Mouse (Mus musculus) lung, embryonic 14.5 days (tissue): ENCODE data around the gene Ndufb3. TPM values are rescaled to one million over a fixed set of nuclear protein-coding genes. Genes with fewer than 3 reads are reported as not detected.

ENCODE experiments used
- ATAC-seq: fragments of 200-750 bp; cut with Nextera tagmentation; 2 replicates; pipeline ENCODE4 v1.8.0; 2017; ENCODE audit warnings: mild to moderate bottlenecking, moderate TSS enrichment, moderate library complexity; ENCODE audit not compliant: insufficient read depth
- DNase-seq: peaks from one replicate; pipeline ENCODE4 v3.0.0-alpha.2; 2015
- H3K27ac ChIP-seq: fragments of 300-500 bp; sonication (generic); 2 replicates; pipeline ENCODE4 v1.5.1; 2014; ENCODE audit warnings: low read depth, mild to moderate bottlenecking, moderate library complexity
- H3K27me3 ChIP-seq: fragments of 300-500 bp; sonication (generic); 2 replicates; pipeline ENCODE4 v1.6.1; 2014; ENCODE audit warnings: low read length, control low read depth; ENCODE audit not compliant: insufficient read depth
- H3K36me3 ChIP-seq: fragments of 300-500 bp; sonication (generic); 2 replicates; pipeline ENCODE4 v1.6.1; 2014; ENCODE audit warnings: control low read depth; ENCODE audit not compliant: insufficient read depth
- H3K4me1 ChIP-seq: fragments of 300-500 bp; sonication (generic); 2 replicates; pipeline ENCODE4 v1.6.1; 2014; ENCODE audit warnings: antibody characterized with exemption, control low read depth; ENCODE audit not compliant: insufficient read depth
- H3K4me2 ChIP-seq: fragments of 300-500 bp; sonication (generic); 2 replicates; pipeline ENCODE4 v1.6.1; 2014; ENCODE audit warnings: mild to moderate bottlenecking
- H3K4me3 ChIP-seq: fragments of 300-500 bp; sonication (generic); 2 replicates; pipeline ENCODE4 v1.5.1; 2014; ENCODE audit warnings: low read depth, low read length
- H3K9ac ChIP-seq: fragments of 300-500 bp; sonication (generic); 2 replicates; pipeline ENCODE4 v1.6.1; 2014
- H3K9me3 ChIP-seq: fragments of 300-500 bp; sonication (generic); 2 replicates; pipeline ENCODE4 v1.6.1; 2016; ENCODE audit warnings: low read depth, low read length, control low read depth
- CTCF ChIP-seq: IDR thresholded peaks from 2 replicates; pipeline ENCODE4 v1.5.1; 2016; ENCODE audit warnings: antibody characterized with exemption, low read depth
- WGBS: fragments of 180-500 bp; shearing (Covaris S2); extraction: QIAGEN DNeasy Blood & Tissue Kit; methylation state at CpG from one replicate; pipeline ENCODE4 v1.1.7; 2014; 5-methylcytosine and 5-hydroxymethylcytosine counted together
- polyA plus RNA-seq: library from polyadenylated mRNA; unstranded; fragments of >200 nt; fragmentation: Nextera tagmentation; extraction: Ambion mirVana; gene quantifications from 2 replicates; pipeline ENCODE4 v1.2.1, GENCODE M21; 2014

The Ndufb3 gene
- polyA plus RNA-seq, 1 experiment from 2014 or later: 159 TPM

DNA sequence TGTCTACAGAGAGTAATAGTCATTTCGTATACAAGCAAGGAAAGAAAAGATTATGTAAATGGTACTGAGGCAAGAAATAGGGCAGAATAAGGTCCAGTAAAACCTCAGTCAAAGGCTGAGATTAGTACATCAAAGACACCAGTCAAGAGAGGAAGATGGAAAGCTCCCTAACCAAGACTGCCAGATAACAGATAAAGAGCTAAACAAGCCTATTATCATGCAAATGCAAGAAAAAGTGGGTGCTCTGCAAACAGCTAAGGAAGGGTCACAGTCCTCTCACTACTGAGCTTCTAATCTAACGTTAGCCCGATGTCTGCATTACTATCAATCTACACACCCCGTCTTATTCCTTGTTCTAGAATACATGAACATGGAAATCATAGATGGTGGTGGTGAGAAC lies 15.7 kb upstream of the Ndufb3 start:
- H3K36me3 ChIP-seq: no peaks in the 10 kb centered on the region
- 50% methylated on average over 4 of the region's 4 CpGs for WGBS
- H3K9me3 ChIP-seq: no peaks in the 10 kb centered on the region
- H3K27ac ChIP-seq: no peak overlapping the region
- no peaks in the 10 kb centered on the region for H3K27me3 ChIP-seq
- no peak overlapping the region for H3K9ac ChIP-seq
- DNase-seq (no peak), ATAC-seq (no peak)
- H3K4me3 ChIP-seq: no peak overlapping the region
- no peaks in the 10 kb centered on the region for H3K4me1 ChIP-seq
- no peak for TF ChIP-seq CTCF
- no peak overlapping the region for H3K4me2 ChIP-seq

DNA sequence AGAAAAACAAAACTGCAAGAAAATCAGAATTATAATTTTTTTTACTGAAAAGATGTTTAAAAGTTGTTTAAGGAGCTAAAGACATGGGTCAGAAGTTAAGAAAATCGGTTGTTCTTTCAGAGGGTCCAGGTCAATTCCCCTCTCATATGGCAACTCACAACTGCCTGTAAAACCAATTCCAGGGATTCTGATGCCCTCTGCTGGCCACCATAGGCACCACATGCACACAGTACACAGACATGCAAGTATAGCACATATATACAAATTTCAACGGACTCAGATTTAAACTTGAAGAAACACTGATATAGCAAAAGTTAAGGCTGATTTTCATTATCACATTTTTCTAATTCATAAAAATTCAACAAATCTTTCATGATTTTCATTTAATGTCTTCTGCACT lies 7.0 kb upstream of the Ndufb3 start:
- Histone ChIP-seq H3K9me3 (no peaks in the 10 kb centered on the region), H3K27ac (no peak overlapping the region), H3K9ac (no peak overlapping the region), H3K27me3 (no peaks in the 10 kb centered on the region), H3K4me3 (no peak overlapping the region), H3K4me2 (no peak overlapping the region), H3K4me1 (no peaks in the 10 kb centered on the region), H3K36me3 (no peaks in the 10 kb centered on the region)
- 86% methylated on average over 2 of the region's 2 CpGs for WGBS
- DNase-seq (peak; percentile 36), ATAC-seq (no peak)
- peak; percentile 47 for TF ChIP-seq CTCF

- no peak for ATAC-seq
- Histone ChIP-seq H3K4me2 (no peak overlapping the region), H3K9ac (no peak overlapping the region), H3K4me1 (no peaks in the 10 kb centered on the region; the same call in 1 of the 2 replicates), H3K27me3 (no peaks in the 10 kb centered on the region), H3K9me3 (no peaks in the 10 kb centered on the region), H3K27ac (no peak overlapping the region), H3K36me3 (no peaks in the 10 kb centered on the region), H3K4me3 (no peak overlapping the region)
- peak; percentile 11 for DNase-seq
- WGBS: 60% methylated on average over 1 of the region's 1 CpGs
- TF ChIP-seq CTCF: no peak
These were observed 3.6 kb upstream of the Ndufb3 start for GRCm38 (mm10) chr1:58582611-58583010.

DNA sequence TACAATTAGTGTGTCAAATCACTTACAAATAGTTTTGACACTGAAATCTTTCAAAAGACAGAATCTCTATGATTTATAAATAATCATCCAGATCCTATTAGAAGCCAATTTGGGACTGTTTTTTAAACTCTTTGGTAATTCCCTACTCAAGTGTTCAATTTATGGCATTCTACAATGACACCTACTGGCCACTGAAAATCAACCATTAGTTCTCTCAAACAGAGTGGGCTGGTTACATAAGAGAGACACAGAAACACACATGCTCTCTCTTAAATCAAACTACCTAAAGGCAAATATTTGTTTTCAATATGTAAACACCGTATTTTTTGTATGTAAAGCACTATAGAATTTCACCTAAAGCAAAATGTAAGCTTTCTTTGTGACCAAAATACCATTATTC lies 1.9 kb upstream of the Ndufb3 start:
- Histone ChIP-seq H3K36me3 (no peaks in the 10 kb centered on the region), H3K4me3 (no peak overlapping the region), H3K4me1 (no peaks in the 10 kb centered on the region; the same call in 1 of the 2 replicates), H3K9me3 (no peaks in the 10 kb centered on the region), H3K27ac (no peak overlapping the region), H3K4me2 (no peak overlapping the region), H3K9ac (no peak overlapping the region), H3K27me3 (no peaks in the 10 kb centered on the region)
- WGBS: 50% methylated on average over 1 of the region's 1 CpGs
- ATAC-seq (no peak), DNase-seq (peak; percentile 37)
- peak; percentile 23; the same call in 1 of the 2 replicates for TF ChIP-seq CTCF

DNA sequence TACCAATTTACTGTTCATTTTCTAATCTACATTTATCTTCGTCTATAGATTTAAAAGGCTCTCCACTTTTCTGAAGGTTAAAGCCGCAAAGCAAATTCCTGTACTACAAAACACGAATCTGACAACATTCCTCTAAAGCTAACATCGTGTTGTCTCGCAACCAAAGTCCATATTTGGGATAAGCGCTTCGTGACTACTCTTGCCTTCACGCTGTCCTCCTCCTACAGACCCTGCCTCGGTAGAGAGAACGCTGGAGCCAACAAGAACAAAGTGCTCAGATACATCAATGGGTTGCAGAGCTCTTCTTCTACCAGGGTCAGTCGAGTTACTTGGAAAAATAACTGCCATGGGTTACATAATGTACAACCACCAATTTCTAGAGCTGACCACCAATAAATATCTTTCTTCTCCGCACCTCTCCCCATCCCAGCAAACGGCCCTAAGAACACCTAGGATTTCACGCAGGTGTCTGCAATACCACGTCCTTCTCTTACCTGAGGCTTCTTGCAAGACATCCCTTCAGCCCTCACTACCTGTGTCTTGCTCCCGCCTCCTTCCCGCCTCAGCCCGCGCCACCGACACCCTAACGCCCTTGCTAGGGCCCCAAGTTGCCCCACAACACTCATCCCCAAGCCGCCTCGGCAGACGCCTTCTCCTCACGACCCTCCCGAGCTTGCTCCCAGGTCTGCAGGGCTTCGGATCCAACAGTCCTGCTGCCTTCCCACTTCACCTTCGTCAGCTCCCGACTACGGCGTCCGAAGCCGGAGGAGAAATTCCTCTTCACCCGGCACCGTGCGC lies 612 bp upstream of the Ndufb3 start:
- peak overlapping the region; percentile 84 for H3K4me3 ChIP-seq
- DNase-seq (peak; percentile 9), ATAC-seq (peak; percentile 67)
- H3K9me3 ChIP-seq: no peaks in the 10 kb centered on the region
- H3K9ac ChIP-seq: peak overlapping the region; percentile 84
- no peak for TF ChIP-seq CTCF
- H3K36me3 ChIP-seq: no peaks in the 10 kb centered on the region
- H3K27ac ChIP-seq: peak overlapping the region; percentile 84; the same call in 1 of the 2 replicates
- no peaks in the 10 kb centered on the region for H3K27me3 ChIP-seq
- no peaks in the 10 kb centered on the region; the same call in 1 of the 2 replicates for H3K4me1 ChIP-seq
- 4% methylated on average over 35 of the region's 36 CpGs for WGBS
- H3K4me2 ChIP-seq: peak overlapping the region; percentile 76

DNA sequence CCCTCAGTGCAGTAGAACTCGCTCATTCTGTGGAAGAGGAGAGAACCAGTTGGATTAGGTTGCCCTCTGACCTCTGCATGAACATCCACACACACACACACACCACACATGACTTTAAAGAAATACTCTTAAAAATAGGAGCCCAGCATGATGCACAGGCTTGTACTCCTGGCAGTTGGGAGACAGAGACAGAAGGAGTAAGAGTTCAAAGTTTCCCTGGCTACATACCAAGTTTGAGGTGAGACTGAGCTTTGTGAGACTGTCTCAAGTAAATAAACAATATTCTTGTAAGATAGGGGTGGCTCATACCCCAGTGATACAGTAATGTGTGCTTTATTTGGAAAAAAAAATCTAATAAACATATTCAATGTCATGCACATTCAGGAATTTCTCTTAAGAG lies 1.3 kb downstream of the Ndufb3 start:
- ATAC-seq (no peak), DNase-seq (no peak)
- Histone ChIP-seq H3K4me2 (peak overlapping the region; percentile 76), H3K27ac (no peak overlapping the region), H3K9ac (0 out of 2 replicates have a peak overlapping the region, but pooled peaks have one; percentile 84), H3K9me3 (no peaks in the 10 kb centered on the region), H3K36me3 (peaks cover 4% of the 10 kb centered on the region; the same call in 1 of the 2 replicates), H3K4me1 (no peaks in the 10 kb centered on the region; the same call in 1 of the 2 replicates), H3K4me3 (peak overlapping the region; percentile 84), H3K27me3 (no peaks in the 10 kb centered on the region)
- 70% methylated on average over 1 of the region's 1 CpGs for WGBS
- TF ChIP-seq CTCF: no peak

GRCm38 (mm10) chr1:58602681-58603080 lies 16.5 kb downstream of the Ndufb3 start:
- no peak for TF ChIP-seq CTCF

More at GRCm38 (mm10) chr1:58602681-58603080, 16.5 kb downstream of the Ndufb3 start:
- H3K4me1 ChIP-seq: no peaks in the 10 kb centered on the region
- H3K27ac ChIP-seq: no peak overlapping the region
- ATAC-seq (no peak), DNase-seq (no peak)
- no peaks in the 10 kb centered on the region for H3K9me3 ChIP-seq
- H3K4me3 ChIP-seq: no peak overlapping the region
- no peak overlapping the region for H3K4me2 ChIP-seq
- no peaks in the 10 kb centered on the region for H3K36me3 ChIP-seq
- no peaks in the 10 kb centered on the region for H3K27me3 ChIP-seq
- 70% methylated on average over 4 of the region's 4 CpGs for WGBS
- H3K9ac ChIP-seq: no peak overlapping the region
